Mouse (Mus musculus): ENCODE measurements at regions not wholly inside any gene's neighbourhood (a gene's known extent, or its start where the extent isn't known, plus 50 kb on each side); places are given as distances from the start of the nearest gene placed in this dataset.

- no peaks in the 10 kb centered on the region for H3K27me3 ChIP-seq (ENCODE audit: insufficient read depth, low read length)
- H3K9ac ChIP-seq (replicated peaks; ENCODE audit: low read length) = peak overlapping the region; percentile 38; the same call in 1 of the 2 replicates
- H3K27ac ChIP-seq = peak overlapping the region; percentile 32; the same call in 1 of the 2 replicates
- peak overlapping the region; percentile 22 for H3K4me3 ChIP-seq (ENCODE audit: low read length)
- DNase-seq (ENCODE audit: low spot score) (peak; percentile 91), ATAC-seq (peak; percentile 92)
- peak; percentile 90 for TF ChIP-seq CTCF (IDR thresholded peaks at IDR 0.05; ENCODE audit: low read depth)
- no peaks in the 10 kb centered on the region for H3K4me1 ChIP-seq (ENCODE audit: insufficient read depth, low read length)
- 2% methylated on average over 23 of the region's 23 CpGs for WGBS
- no peaks in the 10 kb centered on the region for H3K36me3 ChIP-seq (ENCODE audit: insufficient read depth, low read length)
- peak overlapping the region; percentile 56 for H3K4me2 ChIP-seq (ENCODE audit: low read depth, low read length)
- H3K9me3 ChIP-seq (ENCODE audit: low read length) = no peaks in the 10 kb centered on the region
Measured at GRCm38 (mm10) chr5:74943737-74944403, 100.7 kb downstream of the Chic2 start.

- Histone ChIP-seq H3K4me2 (ENCODE audit: low read depth, low read length) (no peak overlapping the region), H3K9ac (replicated peaks; ENCODE audit: low read length) (no peak overlapping the region), H3K27me3 (ENCODE audit: insufficient read depth, low read length) (no peaks in the 10 kb centered on the region)
Measured at GRCm38 (mm10) chr5:74941426-74941825, 103.1 kb downstream of the Chic2 start.

GRCm38 (mm10) chr5:74937416-74937940, 107.1 kb downstream of the Chic2 start:
- Histone ChIP-seq H3K4me1 (ENCODE audit: insufficient read depth, low read length) (no peaks in the 10 kb centered on the region), H3K9ac (replicated peaks; ENCODE audit: low read length) (no peak overlapping the region), H3K27me3 (ENCODE audit: insufficient read depth, low read length) (no peaks in the 10 kb centered on the region), H3K4me3 (ENCODE audit: low read length) (no peak overlapping the region), H3K27ac (no peak overlapping the region), H3K9me3 (ENCODE audit: low read length) (no peaks in the 10 kb centered on the region), H3K4me2 (ENCODE audit: low read depth, low read length) (no peak overlapping the region), H3K36me3 (ENCODE audit: insufficient read depth, low read length) (no peaks in the 10 kb centered on the region)
- DNase-seq (ENCODE audit: low spot score) (no peak), ATAC-seq (no peak)
- 46% methylated on average over 7 of the region's 7 CpGs for WGBS
- TF ChIP-seq CTCF (IDR thresholded peaks at IDR 0.05; ENCODE audit: low read depth) = no peak

More at GRCm38 (mm10) chr5:74941426-74941825, 103.1 kb downstream of the Chic2 start:
- Histone ChIP-seq H3K4me3 (ENCODE audit: low read length) (no peak overlapping the region), H3K4me1 (ENCODE audit: insufficient read depth, low read length) (no peaks in the 10 kb centered on the region), H3K36me3 (ENCODE audit: insufficient read depth, low read length) (no peaks in the 10 kb centered on the region), H3K9me3 (ENCODE audit: low read length) (no peaks in the 10 kb centered on the region), H3K27ac (no peak overlapping the region)
- ATAC-seq (no peak), DNase-seq (ENCODE audit: low spot score) (peak; percentile 45)
- TF ChIP-seq CTCF (IDR thresholded peaks at IDR 0.05; ENCODE audit: low read depth) = no peak
- 5% methylated on average over 13 of the region's 13 CpGs for WGBS

GRCm38 (mm10) chr5:74936087-74936486, 108.5 kb downstream of the Chic2 start:
- no peak overlapping the region for H3K4me2 ChIP-seq (ENCODE audit: low read depth, low read length)
- H3K4me1 ChIP-seq (ENCODE audit: insufficient read depth, low read length) = no peaks in the 10 kb centered on the region
- ATAC-seq = no peak
- no peak for TF ChIP-seq CTCF (IDR thresholded peaks at IDR 0.05; ENCODE audit: low read depth)
- DNase-seq (ENCODE audit: low spot score) = no peak
- no peak overlapping the region for H3K27ac ChIP-seq
- no peak overlapping the region for H3K4me3 ChIP-seq (ENCODE audit: low read length)
- H3K36me3 ChIP-seq (ENCODE audit: insufficient read depth, low read length) = no peaks in the 10 kb centered on the region
- no peaks in the 10 kb centered on the region for H3K9me3 ChIP-seq (ENCODE audit: low read length)
- H3K9ac ChIP-seq (replicated peaks; ENCODE audit: low read length) = no peak overlapping the region
- no peaks in the 10 kb centered on the region for H3K27me3 ChIP-seq (ENCODE audit: insufficient read depth, low read length)
- WGBS = 85% methylated on average over 5 of the region's 5 CpGs

GRCm38 (mm10) chr5:74935676-74936075, 108.9 kb downstream of the Chic2 start:
- H3K27me3 ChIP-seq (ENCODE audit: insufficient read depth, low read length) = no peaks in the 10 kb centered on the region
- no peaks in the 10 kb centered on the region for H3K4me1 ChIP-seq (ENCODE audit: insufficient read depth, low read length)
- H3K9me3 ChIP-seq (ENCODE audit: low read length) = no peaks in the 10 kb centered on the region
- no peak overlapping the region for H3K4me2 ChIP-seq (ENCODE audit: low read depth, low read length)
- no peak overlapping the region for H3K9ac ChIP-seq (replicated peaks; ENCODE audit: low read length)
- H3K4me3 ChIP-seq (ENCODE audit: low read length) = no peak overlapping the region
- ATAC-seq = no peak
- no peak for TF ChIP-seq CTCF (IDR thresholded peaks at IDR 0.05; ENCODE audit: low read depth)
- no peak overlapping the region for H3K27ac ChIP-seq
- WGBS = 85% methylated on average over 8 of the region's 8 CpGs
- H3K36me3 ChIP-seq (ENCODE audit: insufficient read depth, low read length) = no peaks in the 10 kb centered on the region
- no peak for DNase-seq (ENCODE audit: low spot score)

- H3K27ac ChIP-seq = no peak overlapping the region
- ATAC-seq = no peak
- no peak for TF ChIP-seq CTCF (IDR thresholded peaks at IDR 0.05; ENCODE audit: low read depth)
- H3K27me3 ChIP-seq (ENCODE audit: insufficient read depth, low read length) = no peaks in the 10 kb centered on the region
- no peak overlapping the region for H3K9ac ChIP-seq (replicated peaks; ENCODE audit: low read length)
- no peaks in the 10 kb centered on the region for H3K36me3 ChIP-seq (ENCODE audit: insufficient read depth, low read length)
- H3K9me3 ChIP-seq (ENCODE audit: low read length) = no peaks in the 10 kb centered on the region
- no peak overlapping the region for H3K4me3 ChIP-seq (ENCODE audit: low read length)
- 89% methylated on average over 3 of the region's 3 CpGs for WGBS
- H3K4me2 ChIP-seq (ENCODE audit: low read depth, low read length) = no peak overlapping the region
- no peaks in the 10 kb centered on the region for H3K4me1 ChIP-seq (ENCODE audit: insufficient read depth, low read length)
- DNase-seq (ENCODE audit: low spot score) = no peak
Measured at GRCm38 (mm10) chr5:74933276-74933675, 111.3 kb downstream of the Chic2 start.

- ATAC-seq = no peak
- no peak for TF ChIP-seq CTCF (IDR thresholded peaks at IDR 0.05; ENCODE audit: low read depth)
- no peak overlapping the region for H3K9ac ChIP-seq (replicated peaks; ENCODE audit: low read length)
- no peak overlapping the region for H3K27ac ChIP-seq
- H3K9me3 ChIP-seq (ENCODE audit: low read length) = no peaks in the 10 kb centered on the region
- no peak for DNase-seq (ENCODE audit: low spot score)
- no peaks in the 10 kb centered on the region for H3K36me3 ChIP-seq (ENCODE audit: insufficient read depth, low read length)
- no peaks in the 10 kb centered on the region for H3K27me3 ChIP-seq (ENCODE audit: insufficient read depth, low read length)
- H3K4me1 ChIP-seq (ENCODE audit: insufficient read depth, low read length) = no peaks in the 10 kb centered on the region
- no peak overlapping the region for H3K4me3 ChIP-seq (ENCODE audit: low read length)
- H3K4me2 ChIP-seq (ENCODE audit: low read depth, low read length) = no peak overlapping the region
- 82% methylated on average over 13 of the region's 13 CpGs for WGBS
Measured at GRCm38 (mm10) chr5:74932206-74932605, 112.4 kb downstream of the Chic2 start.

Measured in hindbrain, postnatal 0 days (tissue).